In the genomic region with DNA sequence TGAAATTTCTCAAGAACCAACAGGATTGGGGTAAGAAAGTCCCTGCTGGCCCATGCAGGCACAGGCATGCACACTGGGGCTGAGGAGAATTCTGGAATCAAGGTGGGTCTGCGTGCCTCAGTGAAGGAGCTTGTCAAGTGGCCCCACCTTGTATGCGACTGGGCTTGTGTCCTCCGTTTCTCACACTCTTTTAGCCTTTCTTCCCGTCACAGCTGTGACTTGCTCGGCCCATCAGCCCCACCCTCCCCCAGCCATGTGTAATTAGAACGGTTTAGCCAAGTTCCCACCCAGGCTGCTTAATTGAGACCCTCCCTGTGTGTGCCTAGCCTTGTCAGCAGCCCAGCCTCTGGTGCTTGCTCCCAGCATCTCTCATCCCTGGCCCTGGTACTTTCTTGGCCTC, we compare ENCODE assay signal across 16 mouse cellular contexts. TPM values are rescaled to one million over a fixed set of nuclear protein-coding genes. Genes with fewer than 3 reads are reported as not detected.
DNase-seq lines count a peak whose midpoint lies in the region; ATAC-seq and TF ChIP-seq lines count a peak whose summit lies in the region.
"Had no signal": no experiment of that assay in that cellular context is flagged by ENCODE, and none has a peak within 500 bp of the region (broad histone marks: within the 10 kb centered on the region; RNA-seq: fewer than 3 reads in every experiment).

No protein-coding gene starts in this region.

- DNase-seq in embryonic facial prominence, embryonic 10.5 days (ENCODE audit: low spot score) = no peak
- no peak for DNase-seq in testis, postnatal 10 days (ENCODE audit: low spot score)
- DNase-seq in lung, postnatal 0 days (ENCODE audit: low spot score) = peak; percentile 78
- no peak for DNase-seq in stomach, postnatal 0 days (ENCODE audit: low spot score)
- DNase-seq in adrenal gland, adult (ENCODE audit: inconsistent age in 2 of 2, low spot score in 1 of 2) = no peak
- no peak for DNase-seq in kidney, postnatal 36 days
- DNase-seq: adrenal gland, postnatal 10 days; cerebellum, postnatal 10 days; gastrocnemius, postnatal 10 days; kidney, postnatal 10 days; layer of hippocampus, postnatal 36 days; liver, postnatal 0 days had no signal

- H3K36me3 ChIP-seq in embryonic facial prominence, embryonic 13.5 days = 0 out of 2 replicates have a peak, but pooled peaks cover 4% of the 10 kb centered on the region
- H3K36me3 ChIP-seq in embryonic facial prominence, embryonic 10.5 days (replicated peaks) = peaks cover 7% of the 10 kb centered on the region; the same call in 1 of the 2 replicates
- no peaks in the 10 kb centered on the region for H3K36me3 ChIP-seq in testis, adult 2 months (ENCODE audit: control insufficient read depth, insufficient read depth, low read length)
- H3K36me3 ChIP-seq in lung, postnatal 0 days (ENCODE audit: insufficient read depth, low read length) = no peaks in the 10 kb centered on the region
- no peaks in the 10 kb centered on the region; the same call in 1 of the 2 replicates for H3K36me3 ChIP-seq in stomach, postnatal 0 days (ENCODE audit: control insufficient read depth, insufficient read depth, low read length)

- peak overlapping the region; percentile 19; the same call in 1 of the 2 replicates for H3K27ac ChIP-seq in embryonic facial prominence, embryonic 13.5 days
- H3K27ac ChIP-seq in embryonic facial prominence, embryonic 10.5 days (replicated peaks) = no peak overlapping the region
- no peak overlapping the region for H3K27ac ChIP-seq in testis, adult 2 months (ENCODE audit: control insufficient read depth, insufficient read depth, low read depth, low read length)
- peak overlapping the region; percentile 74 for H3K27ac ChIP-seq in lung, postnatal 0 days (ENCODE audit: low read length)
- peak overlapping the region; percentile 77 for H3K27ac ChIP-seq in stomach, postnatal 0 days (replicated peaks)
- H3K27ac ChIP-seq: limb, embryonic 12.5 days had no signal

- WGBS in embryonic facial prominence, embryonic 13.5 days = 51% methylated on average over 6 of the region's 6 CpGs
- 60% methylated on average over 6 of the region's 6 CpGs for WGBS in embryonic facial prominence, embryonic 10.5 days
- WGBS in lung, postnatal 0 days = 51% methylated on average over 6 of the region's 6 CpGs
- WGBS in stomach, postnatal 0 days = 50% methylated on average over 6 of the region's 6 CpGs

- no peak for TF ChIP-seq CTCF in testis, adult 2 months (IDR thresholded peaks at IDR 0.05; ENCODE audit: control insufficient read depth, insufficient read depth, insufficient replicate concordance, low read depth, low read length)
- no peak for TF ChIP-seq CTCF in lung, postnatal 0 days (IDR thresholded peaks at IDR 0.05)
- no peak for TF ChIP-seq CTCF in stomach, postnatal 0 days (IDR thresholded peaks at IDR 0.05; ENCODE audit: low read depth)

- H3K9ac ChIP-seq in embryonic facial prominence, embryonic 13.5 days = no peak overlapping the region
- no peak overlapping the region for H3K9ac ChIP-seq in lung, postnatal 0 days (replicated peaks; ENCODE audit: low read depth)
- no peak overlapping the region for H3K9ac ChIP-seq in stomach, postnatal 0 days (ENCODE audit: low read length)
- H3K9ac ChIP-seq: limb, embryonic 12.5 days; liver, postnatal 0 days had no signal

- no peak; the same call in 1 of the 2 replicates for TF ChIP-seq POLR2A in testis, adult 2 months (IDR thresholded peaks at IDR 0.05; ENCODE audit: control insufficient read depth, low read depth, low read length)

- peaks cover 30% of the 10 kb centered on the region for H3K4me1 ChIP-seq in embryonic facial prominence, embryonic 13.5 days
- peaks cover 11% of the 10 kb centered on the region for H3K4me1 ChIP-seq in embryonic facial prominence, embryonic 10.5 days
- H3K4me1 ChIP-seq in testis, adult 2 months (ENCODE audit: control insufficient read depth, insufficient read depth, low read length) = no peaks in the 10 kb centered on the region
- H3K4me1 ChIP-seq in lung, postnatal 0 days (ENCODE audit: insufficient read depth, low read depth, low read length) = peaks cover 3% of the 10 kb centered on the region; the same call in 1 of the 2 replicates
- peaks cover 10% of the 10 kb centered on the region; the same call in 1 of the 2 replicates for H3K4me1 ChIP-seq in stomach, postnatal 0 days (replicated peaks; ENCODE audit: control insufficient read depth, insufficient read depth)

- no peak overlapping the region for H3K4me2 ChIP-seq in embryonic facial prominence, embryonic 13.5 days
- no peak overlapping the region for H3K4me2 ChIP-seq in lung, postnatal 0 days (replicated peaks; ENCODE audit: low read depth, low read length)
- no peak overlapping the region for H3K4me2 ChIP-seq in stomach, postnatal 0 days (replicated peaks; ENCODE audit: low read depth)
- H3K4me2 ChIP-seq: limb, embryonic 12.5 days; midbrain, embryonic 11.5 days had no signal

- no peaks in the 10 kb centered on the region for H3K9me3 ChIP-seq in embryonic facial prominence, embryonic 13.5 days
- no peaks in the 10 kb centered on the region for H3K9me3 ChIP-seq in embryonic facial prominence, embryonic 10.5 days
- no peaks in the 10 kb centered on the region for H3K9me3 ChIP-seq in lung, postnatal 0 days (ENCODE audit: low read length)
- no peaks in the 10 kb centered on the region for H3K9me3 ChIP-seq in stomach, postnatal 0 days (ENCODE audit: control insufficient read depth, low read length)
- H3K9me3 ChIP-seq: limb, embryonic 12.5 days had no signal

- H3K4me3 ChIP-seq in embryonic facial prominence, embryonic 13.5 days = no peak overlapping the region
- no peak overlapping the region for H3K4me3 ChIP-seq in embryonic facial prominence, embryonic 10.5 days
- H3K4me3 ChIP-seq in testis, adult 2 months (ENCODE audit: control insufficient read depth, low read depth, low read length) = peak overlapping the region; percentile 64
- H3K4me3 ChIP-seq in lung, postnatal 0 days (ENCODE audit: low read depth, low read length) = no peak overlapping the region
- H3K4me3 ChIP-seq in stomach, postnatal 0 days (ENCODE audit: low read depth, low read length) = no peak overlapping the region
- H3K4me3 ChIP-seq: limb, embryonic 12.5 days had no signal

- H3K27me3 ChIP-seq in embryonic facial prominence, embryonic 13.5 days = no peaks in the 10 kb centered on the region
- H3K27me3 ChIP-seq in embryonic facial prominence, embryonic 10.5 days (replicated peaks; ENCODE audit: low read depth, poor library complexity, severe bottlenecking) = no peaks in the 10 kb centered on the region
- no peaks in the 10 kb centered on the region for H3K27me3 ChIP-seq in testis, adult 2 months (ENCODE audit: control insufficient read depth, insufficient read depth, low read length)
- H3K27me3 ChIP-seq in lung, postnatal 0 days (replicated peaks; ENCODE audit: insufficient read depth, low read length) = no peaks in the 10 kb centered on the region
- no peaks in the 10 kb centered on the region for H3K27me3 ChIP-seq in stomach, postnatal 0 days (ENCODE audit: control insufficient read depth, insufficient read depth, low read length)
- H3K27me3 ChIP-seq: limb, embryonic 12.5 days had no signal

- peak; percentile 66 for TF ChIP-seq EP300 in lung, postnatal 0 days (IDR thresholded peaks at IDR 0.05)
- no peak for TF ChIP-seq EP300 in stomach, postnatal 0 days (optimal IDR thresholded peaks at IDR 0.05)

- 0 out of 2 replicates have a peak, but pooled peaks have one; percentile 54 for ATAC-seq in embryonic facial prominence, embryonic 13.5 days (ENCODE audit: insufficient number of reproducible peaks, insufficient read depth, low FRiP score, low TSS enrichment, low read depth)
- peak; percentile 80 for ATAC-seq in lung, postnatal 0 days
- ATAC-seq in stomach, postnatal 0 days (ENCODE audit: low FRiP score, low TSS enrichment) = no peak
- ATAC-seq: liver, postnatal 0 days had no signal

RNA-seq across cellular contexts. Expression of a gene that starts 28.5 kb away (rescaled TPM):
- polyA plus RNA-seq in embryonic facial prominence, embryonic 13.5 days (2015; fragmentation: Nextera tagmentation; extraction: Ambion mirVana) = 94.1 and 105 TPM in 2 replicates
- polyA plus RNA-seq in embryonic facial prominence, embryonic 10.5 days (2016; fragmentation: Nextera tagmentation; extraction: Ambion mirVana) = 58.5 and 61.3 TPM in 2 replicates
- polyA plus RNA-seq in testis, adult 2 months (2012; rRNA removed) = 12.8 and 13.2 TPM in 2 replicates
- 151 and 155 TPM in 2 replicates for polyA plus RNA-seq in lung, postnatal 0 days (2015; fragmentation: Nextera tagmentation; extraction: Ambion mirVana)
- 114 and 117 TPM in 2 replicates for polyA plus RNA-seq in stomach, postnatal 0 days (2015; fragmentation: Nextera tagmentation; extraction: Ambion mirVana)

RNA-seq across cellular contexts. Expression of a gene that starts 36.9 kb away (rescaled TPM):
- polyA plus RNA-seq in embryonic facial prominence, embryonic 13.5 days (2015; fragmentation: Nextera tagmentation; extraction: Ambion mirVana) = 154 and 159 TPM in 2 replicates
- polyA plus RNA-seq in embryonic facial prominence, embryonic 10.5 days (2016; fragmentation: Nextera tagmentation; extraction: Ambion mirVana) = 88.5 and 90.7 TPM in 2 replicates
- polyA plus RNA-seq in testis, adult 2 months (2012; rRNA removed) = 6.8 and 7.6 TPM in 2 replicates
- 89.1 and 93.8 TPM in 2 replicates for polyA plus RNA-seq in lung, postnatal 0 days (2015; fragmentation: Nextera tagmentation; extraction: Ambion mirVana)
- 63.5 and 66.8 TPM in 2 replicates for polyA plus RNA-seq in stomach, postnatal 0 days (2015; fragmentation: Nextera tagmentation; extraction: Ambion mirVana)

Comparison
In these comparisons a context has a peak if more than half of its experiments do, and no peak if none do; other contexts are left out.
1. H3K27ac ChIP-seq: peak in embryonic facial prominence, embryonic 13.5 days (single experiment), lung, postnatal 0 days (single experiment) and stomach, postnatal 0 days (single experiment); none in embryonic facial prominence, embryonic 10.5 days (single experiment) and testis, adult 2 months (single experiment).